Mouse (Mus musculus): ENCODE data around the gene Mrvi1.

Mrvi1 gene

DNA sequence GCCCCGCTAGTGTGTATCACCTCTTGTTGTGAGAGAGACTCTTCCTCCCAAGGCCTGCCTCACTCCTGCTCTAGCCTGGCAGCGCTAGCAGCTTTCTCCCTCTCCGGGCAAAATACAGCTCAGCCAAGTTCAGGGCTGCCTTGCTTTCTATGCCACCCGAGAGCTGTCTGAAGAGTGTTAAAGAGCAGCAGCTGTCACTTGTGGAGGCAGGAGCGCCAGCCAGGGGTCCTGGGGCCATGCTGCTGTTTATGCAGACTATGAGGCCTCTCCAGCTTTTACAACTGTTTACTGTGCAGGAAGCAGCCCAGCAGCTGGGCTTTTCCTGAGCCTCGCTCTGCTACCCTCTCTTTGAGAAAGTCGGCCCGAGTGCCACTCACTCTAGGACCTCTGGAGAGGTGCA lies 1.2 kb downstream of the Mrvi1 start:
- DNase-seq (ENCODE audit: low read depth, low spot score) = no peak

GRCm38 (mm10) chr7:110977699-110978392 lies 4.4 kb downstream of the Mrvi1 start:
- no peak for DNase-seq (ENCODE audit: low read depth, low spot score)

GRCm38 (mm10) chr7:110973450-110973849 lies 8.8 kb downstream of the Mrvi1 start:
- DNase-seq (ENCODE audit: low read depth, low spot score) = no peak

DNA sequence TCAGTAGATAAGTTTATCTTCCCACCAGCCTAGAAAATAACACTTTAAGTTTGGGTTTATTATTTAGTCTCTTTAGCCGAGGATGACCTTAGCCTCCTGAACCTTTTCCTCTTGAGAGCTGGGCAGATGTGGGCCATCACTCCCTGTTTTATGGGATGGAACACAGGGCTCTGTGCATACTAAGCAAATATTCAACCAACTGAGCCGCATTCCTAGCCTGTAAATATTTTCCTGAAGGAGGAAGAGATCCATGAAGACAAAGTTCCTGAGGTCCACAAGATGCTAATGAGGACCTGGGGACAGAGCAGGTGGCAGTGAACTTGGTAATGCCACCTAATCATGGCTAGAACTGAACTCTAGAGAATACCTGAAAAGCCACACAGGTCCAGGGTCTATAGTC lies 9.5 kb downstream of the Mrvi1 start:
- DNase-seq (ENCODE audit: low read depth, low spot score) = no peak

GRCm38 (mm10) chr7:110967373-110967772 lies 14.9 kb downstream of the Mrvi1 start:
- no peak for DNase-seq (ENCODE audit: low read depth, low spot score)

DNA sequence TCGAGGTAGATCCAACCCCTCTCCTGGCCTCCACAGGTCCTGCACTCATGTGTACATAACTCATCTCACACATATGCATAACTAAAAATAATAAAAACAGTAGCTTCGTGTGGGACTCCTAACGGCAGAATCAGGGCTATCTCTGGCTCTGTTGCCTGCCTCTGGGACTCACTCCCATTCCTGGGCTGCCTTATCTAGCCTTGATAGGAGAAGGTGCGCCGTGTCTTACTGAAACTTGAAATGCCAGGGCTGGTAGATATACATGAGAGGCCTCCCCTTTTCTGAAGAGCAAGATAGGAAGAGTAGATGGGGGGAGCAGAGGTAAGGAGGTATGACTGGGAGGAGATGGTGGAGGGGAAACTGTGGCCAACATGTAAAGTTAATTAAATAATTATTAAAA lies 15.4 kb downstream of the Mrvi1 start:
- no peak for DNase-seq (ENCODE audit: low read depth, low spot score)

GRCm38 (mm10) chr7:110965387-110965786 lies 16.9 kb downstream of the Mrvi1 start:
- DNase-seq (ENCODE audit: low read depth, low spot score) = no peak

DNA sequence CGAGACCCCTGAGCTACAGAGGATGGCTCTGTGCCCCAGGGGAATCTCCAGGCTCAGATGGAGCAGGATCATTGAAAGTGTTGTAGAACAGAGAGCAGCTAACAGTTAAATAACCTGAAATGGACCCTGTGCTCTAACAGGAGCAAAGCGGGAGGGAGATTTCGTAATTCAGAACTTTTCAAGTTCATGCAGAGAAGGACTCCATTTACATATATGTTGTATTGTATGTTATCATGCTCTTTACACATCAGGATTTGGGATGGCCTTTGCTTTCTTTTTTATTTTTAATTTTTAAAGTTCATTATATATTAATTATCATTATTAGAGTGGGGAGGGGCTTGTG lies 18.6 kb downstream of the Mrvi1 start:
- DNase-seq (ENCODE audit: low read depth, low spot score) = no peak

DNA sequence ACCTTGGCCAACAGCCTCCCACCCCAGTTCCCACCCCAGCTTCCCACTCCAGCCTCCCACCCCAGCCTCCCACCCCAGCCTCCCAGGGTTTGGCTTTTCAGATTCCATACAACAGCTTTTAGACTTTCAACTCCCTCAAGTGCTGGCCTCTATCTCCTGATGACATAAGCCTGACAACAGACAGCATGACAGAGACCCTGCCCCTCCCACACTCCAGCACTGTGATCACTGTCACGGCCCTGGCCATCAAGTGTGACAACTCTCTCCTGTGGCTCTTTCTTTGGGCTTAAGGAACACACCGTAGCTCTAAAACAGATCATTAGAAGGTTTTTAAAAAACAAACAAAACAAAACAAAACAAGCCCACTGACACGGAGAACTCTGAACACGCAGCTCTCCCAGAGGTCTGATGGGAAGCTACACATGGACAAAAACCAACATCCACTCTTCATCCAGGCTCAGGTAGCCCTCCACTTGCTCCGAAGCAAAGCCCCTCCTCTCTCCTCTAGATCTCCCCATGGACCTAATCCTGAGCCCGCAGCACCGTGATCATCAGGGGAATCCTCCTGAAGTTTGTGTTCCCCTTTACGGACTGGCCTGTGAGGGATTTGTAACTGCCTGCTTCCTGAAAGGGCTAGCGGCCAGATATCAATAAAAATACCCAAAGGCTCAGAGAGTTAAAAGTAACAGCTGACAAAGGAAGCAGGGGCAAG lies 19.2 kb downstream of the Mrvi1 start:
- no peak for DNase-seq (ENCODE audit: low read depth, low spot score)

DNA sequence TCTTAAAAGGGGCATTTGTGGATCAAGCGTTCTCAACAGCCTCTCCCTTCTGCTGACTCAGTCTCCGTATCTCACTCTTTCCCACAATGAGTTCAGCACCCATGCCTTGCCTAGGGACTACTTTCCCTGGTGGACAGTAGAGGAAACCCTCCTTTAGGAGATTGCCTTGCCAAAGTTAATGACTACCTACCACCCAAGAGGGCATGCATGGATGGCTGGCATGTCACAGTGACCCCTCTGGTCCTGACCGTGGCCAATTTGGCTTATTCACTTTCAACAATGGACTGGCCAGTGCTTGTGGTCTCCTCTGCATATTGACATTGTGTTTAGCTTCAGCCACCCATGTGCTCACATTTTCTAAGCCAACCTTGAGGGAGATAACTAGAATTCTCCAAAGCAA lies 19.8 kb downstream of the Mrvi1 start:
- no peak for DNase-seq (ENCODE audit: low read depth, low spot score)

DNA sequence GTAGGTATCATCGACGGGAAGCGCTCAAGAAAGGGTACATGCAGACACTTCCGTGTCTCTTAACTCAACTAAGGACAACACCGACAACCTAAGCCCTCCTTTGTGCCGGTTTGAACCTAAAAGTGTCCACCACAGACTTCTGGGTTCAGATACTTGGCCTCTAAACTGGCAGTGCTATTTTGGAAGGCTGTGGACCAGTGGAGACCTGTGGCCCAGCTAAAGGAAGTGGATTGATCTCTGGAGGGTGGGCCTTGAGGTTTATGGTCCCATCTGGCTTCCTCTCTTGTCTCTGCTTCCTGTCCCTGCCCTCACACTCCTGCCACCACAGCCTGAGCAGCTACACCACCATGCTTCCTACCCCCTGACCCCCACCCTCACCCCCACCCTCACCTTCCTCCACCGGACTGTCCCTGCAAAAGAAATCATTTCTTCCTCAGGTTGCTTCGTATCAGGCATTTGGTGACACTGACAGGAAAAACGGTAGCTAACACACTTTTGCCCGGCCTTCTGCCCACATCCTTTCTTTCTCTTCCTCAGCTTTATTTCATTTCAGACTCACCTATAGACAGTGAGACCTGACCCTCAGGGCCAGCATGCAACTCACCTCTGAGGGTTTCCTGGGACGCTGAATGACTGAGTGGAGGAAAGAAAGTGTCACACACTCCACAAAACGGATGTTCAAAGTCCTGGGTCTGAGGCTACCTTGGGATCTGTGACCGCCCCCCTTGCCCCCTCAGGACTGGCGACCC lies 25.7 kb downstream of the Mrvi1 start:
- no peak for DNase-seq (ENCODE audit: low read depth, low spot score)

- DNase-seq (ENCODE audit: low read depth, low spot score) = no peak
Measured at GRCm38 (mm10) chr7:110955576-110955975, 26.7 kb downstream of the Mrvi1 start.

DNA sequence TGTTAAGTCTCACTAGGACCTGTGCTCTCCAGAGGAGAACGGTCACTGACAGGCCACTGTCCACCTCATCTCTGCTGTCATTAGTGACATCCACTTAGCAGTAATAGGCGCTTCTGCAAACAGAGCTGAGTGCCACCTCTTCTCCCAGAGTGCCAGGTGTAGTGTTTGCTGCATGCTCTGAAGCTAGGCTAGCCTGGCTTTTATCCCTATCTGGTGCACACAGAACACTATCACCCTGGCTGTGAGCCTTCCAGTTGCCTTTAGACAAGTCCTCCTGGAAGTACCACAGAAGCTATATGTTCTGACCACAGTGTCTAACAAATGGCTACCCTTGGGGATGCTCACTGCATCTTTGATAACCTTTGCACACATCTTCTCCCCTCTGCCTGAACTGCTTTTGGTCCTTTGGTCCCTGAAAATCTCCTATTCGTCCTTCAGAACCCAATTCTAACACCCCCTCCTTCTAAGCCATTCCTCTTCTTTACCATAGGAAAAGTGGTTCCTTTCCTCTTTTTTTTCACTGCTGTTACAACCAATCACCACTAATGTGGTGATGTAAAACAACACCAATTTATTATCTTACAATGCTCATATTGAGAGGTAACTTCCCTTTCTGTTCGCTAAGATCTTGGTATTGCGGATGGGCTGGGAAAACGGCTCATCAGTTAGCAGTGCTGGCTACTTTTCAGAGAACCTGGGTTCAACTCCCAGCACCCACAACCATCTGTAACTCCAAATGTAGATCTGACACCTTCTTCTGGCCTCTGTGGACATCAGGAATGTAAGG lies 28.0 kb downstream of the Mrvi1 start:
- no peak for DNase-seq (ENCODE audit: low read depth, low spot score)

DNA sequence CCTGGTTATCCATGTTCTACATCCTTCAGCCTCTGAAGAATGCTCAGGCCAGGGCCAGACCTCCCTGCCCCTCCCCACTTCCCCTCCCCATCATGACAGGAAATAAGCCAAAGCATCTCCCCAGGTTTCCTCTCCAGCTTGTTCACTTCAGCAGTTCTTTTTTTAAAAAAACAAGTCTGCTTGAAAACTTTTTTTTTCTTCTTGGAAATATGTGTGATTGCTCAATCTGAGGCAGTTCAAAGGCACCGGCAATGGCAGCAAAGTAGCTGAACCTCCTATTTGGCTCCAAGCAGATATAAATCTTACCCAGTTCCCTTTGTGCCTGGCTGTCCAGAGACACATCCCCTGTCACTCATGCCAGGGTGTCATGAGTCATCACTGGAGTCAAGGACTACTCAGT lies 29.1 kb downstream of the Mrvi1 start:
- DNase-seq (ENCODE audit: low read depth, low spot score) = no peak

GRCm38 (mm10) chr7:110950621-110950925 lies 31.7 kb downstream of the Mrvi1 start:
- no peak for DNase-seq (ENCODE audit: low read depth, low spot score)

GRCm38 (mm10) chr7:110949785-110950620 lies 32.3 kb downstream of the Mrvi1 start:
- no peak for DNase-seq (ENCODE audit: low read depth, low spot score)

DNA sequence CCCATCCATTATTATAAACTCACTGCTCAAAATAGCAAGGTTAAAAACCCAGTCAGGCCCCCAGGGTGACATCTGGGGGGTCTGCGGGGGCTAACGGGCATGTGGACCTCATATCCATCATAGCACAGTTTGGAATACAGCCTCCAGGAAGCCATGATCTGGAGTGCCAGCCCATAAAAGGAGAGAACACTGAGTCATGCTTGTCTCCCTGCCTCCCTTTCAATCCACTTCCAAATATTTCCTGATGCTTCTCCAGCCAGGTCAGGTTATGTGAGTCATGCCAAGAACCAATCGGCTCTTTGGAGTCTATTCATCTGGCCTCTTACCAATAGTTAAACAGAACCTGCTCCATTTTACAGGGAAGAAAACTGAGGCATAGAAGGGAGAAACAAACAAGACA lies 33.7 kb downstream of the Mrvi1 start:
- DNase-seq (ENCODE audit: low read depth, low spot score) = no peak

DNA sequence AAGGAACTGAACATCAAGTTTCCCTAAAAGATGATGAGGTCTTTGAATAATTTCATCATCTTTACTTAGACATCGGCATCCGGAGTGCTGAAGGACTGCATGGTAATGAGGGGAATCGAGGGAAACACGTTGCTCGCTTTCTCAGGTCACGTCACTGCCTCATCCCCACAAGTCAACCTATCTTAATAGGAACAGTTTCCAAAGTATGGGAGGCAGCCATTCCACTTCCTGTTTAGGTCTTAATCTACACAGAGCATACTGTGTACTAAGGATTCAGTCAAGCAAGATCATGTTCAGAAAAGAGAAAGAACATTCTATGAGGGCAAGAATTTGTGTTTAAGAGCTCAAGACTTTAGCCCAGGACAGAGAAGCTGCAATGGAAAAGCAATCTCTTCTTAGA lies 34.6 kb downstream of the Mrvi1 start:
- no peak for DNase-seq (ENCODE audit: low read depth, low spot score)

DNA sequence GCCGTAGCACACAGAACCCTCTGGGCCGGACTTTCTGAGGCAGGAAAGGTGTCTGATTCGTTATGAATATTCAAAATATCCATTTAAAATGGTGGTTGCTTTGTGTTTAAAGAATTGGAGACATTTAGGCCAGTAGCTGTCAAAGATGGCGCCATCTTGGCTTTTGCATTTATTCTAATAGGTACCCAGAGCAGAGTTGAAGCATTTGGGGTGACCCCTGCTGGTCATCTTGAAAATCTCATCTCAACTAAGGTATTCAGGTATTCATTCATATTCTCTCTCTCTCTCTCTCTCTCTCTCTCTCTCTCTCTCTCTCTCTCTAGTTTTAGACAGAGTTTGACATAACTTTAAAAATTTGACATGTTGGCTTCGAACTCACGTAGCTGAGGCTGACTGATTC lies 35.5 kb downstream of the Mrvi1 start:
- DNase-seq (ENCODE audit: low read depth, low spot score) = peak; percentile 80

GRCm38 (mm10) chr7:110944321-110944720 lies 37.9 kb downstream of the Mrvi1 start:
- no peak for DNase-seq (ENCODE audit: low read depth, low spot score)
